Mouse (Mus musculus) retina, adult 2 months (tissue): ENCODE data around the gene Babam1.

Experiments used
- DNase-seq: peaks from one replicate; pipeline ENCODE4 v3.0.0-alpha.2; 2012; ENCODE audit warnings: low read depth, low spot score

The Babam1 gene

GRCm38 (mm10) chr8:71381421-71381970 lies 15.2 kb upstream of the Babam1 start, which contains the start of gene Nr2f6:
Nr2f6 (minus strand) TSS chr8:71381960.
- DNase-seq: no peak

- DNase-seq: peak; percentile 53
These were observed 14.4 kb upstream of the Babam1 start for GRCm38 (mm10) chr8:71381971-71382961.

- DNase-seq: no peak
These were observed 13.3 kb upstream of the Babam1 start for GRCm38 (mm10) chr8:71383396-71383795.

DNA sequence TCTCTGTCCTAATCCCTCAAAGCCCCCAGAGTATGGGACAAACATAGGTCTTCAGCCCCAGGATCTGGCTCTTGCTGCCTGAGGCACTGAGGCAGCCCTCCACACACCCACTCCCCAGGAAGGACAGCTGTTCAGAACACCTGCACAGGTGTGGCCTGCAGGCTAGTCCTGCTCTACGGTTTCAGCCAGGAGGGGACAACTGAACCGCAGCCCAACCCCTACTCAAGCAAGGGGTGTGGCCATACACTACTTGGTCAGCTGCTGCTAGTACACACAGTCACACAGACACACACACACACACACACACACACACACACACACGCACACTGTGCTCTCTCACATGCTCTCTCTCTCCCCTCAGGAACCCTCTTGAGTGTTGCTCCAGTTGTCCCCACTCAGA lies 12.8 kb upstream of the Babam1 start:
- no peak for DNase-seq

DNA sequence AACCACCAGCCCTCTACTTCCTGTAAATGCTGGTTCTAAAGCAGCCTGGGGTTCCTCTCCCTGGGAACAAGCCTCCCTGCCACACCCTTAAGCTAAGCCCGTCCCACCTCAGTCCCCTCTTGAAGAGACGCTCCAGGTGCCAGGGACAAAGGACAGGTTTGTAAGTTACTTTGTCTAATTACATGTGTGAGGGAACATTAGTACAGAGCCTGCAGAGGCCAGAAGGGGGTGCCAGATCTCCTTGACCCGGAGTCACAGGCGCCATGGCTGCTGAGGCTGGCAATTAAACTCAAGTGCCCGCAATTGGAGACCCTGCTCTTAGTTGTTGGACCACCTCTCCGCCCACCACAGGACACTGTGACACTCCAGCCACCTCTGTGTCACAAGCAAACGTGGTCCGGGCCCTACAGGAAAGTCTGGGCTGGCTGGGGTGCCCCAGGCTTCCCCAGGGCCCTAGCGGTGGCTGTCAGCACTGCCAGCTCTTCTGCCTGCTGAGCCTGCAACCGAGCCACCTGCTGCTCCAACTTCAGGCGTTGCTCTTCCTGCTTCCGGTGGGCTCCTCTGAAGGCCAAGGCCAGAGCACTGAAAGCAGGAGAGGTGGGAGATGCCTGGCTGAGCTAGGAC lies 11.3 kb upstream of the Babam1 start:
- no peak for DNase-seq

DNA sequence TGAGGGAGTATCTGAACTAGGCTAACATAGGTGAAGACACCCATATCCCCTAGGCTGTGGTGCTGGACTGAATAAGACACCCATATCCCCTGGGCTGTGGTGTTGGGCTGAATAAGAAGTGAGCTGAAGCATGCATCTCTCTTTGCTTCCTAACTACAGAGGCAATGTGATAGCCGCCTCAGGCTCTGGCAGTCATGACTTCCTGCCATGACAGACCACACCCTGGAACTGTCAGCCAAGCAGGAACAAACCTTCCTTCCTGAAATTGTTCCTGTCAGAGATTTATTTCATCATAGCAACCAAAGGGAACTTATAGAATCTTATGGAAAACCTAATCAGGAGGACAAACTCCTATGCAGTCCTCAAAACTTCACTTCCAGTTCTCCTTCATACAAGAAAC lies 8.4 kb upstream of the Babam1 start:
- no peak for DNase-seq

- DNase-seq: no peak
These were observed 5.0 kb upstream of the Babam1 start for GRCm38 (mm10) chr8:71391696-71392095.

DNA sequence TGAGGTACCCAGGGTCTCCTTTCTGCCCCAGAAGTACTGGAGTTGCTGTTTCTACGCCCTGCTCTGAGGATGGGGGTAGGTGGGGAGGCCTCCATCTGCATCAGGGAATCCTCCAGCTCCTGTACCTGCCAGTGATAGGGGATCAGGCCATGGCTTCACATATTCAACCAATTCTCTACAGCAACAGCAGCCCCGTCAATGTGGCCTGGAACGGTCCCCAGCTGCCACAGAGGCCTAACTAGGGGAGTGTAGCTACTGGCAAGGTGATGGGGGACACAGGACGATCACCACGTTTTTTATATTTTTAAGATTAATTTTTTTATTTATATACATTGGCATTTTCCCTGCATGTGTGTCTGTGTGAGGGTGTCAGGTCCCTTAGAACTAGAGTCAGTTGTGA lies 4.3 kb upstream of the Babam1 start:
- no peak for DNase-seq

GRCm38 (mm10) chr8:71392871-71393270 lies 3.8 kb upstream of the Babam1 start:
- DNase-seq: peak; percentile 80

- DNase-seq: no peak
These were observed 2.2 kb upstream of the Babam1 start for GRCm38 (mm10) chr8:71394481-71394880.

DNA sequence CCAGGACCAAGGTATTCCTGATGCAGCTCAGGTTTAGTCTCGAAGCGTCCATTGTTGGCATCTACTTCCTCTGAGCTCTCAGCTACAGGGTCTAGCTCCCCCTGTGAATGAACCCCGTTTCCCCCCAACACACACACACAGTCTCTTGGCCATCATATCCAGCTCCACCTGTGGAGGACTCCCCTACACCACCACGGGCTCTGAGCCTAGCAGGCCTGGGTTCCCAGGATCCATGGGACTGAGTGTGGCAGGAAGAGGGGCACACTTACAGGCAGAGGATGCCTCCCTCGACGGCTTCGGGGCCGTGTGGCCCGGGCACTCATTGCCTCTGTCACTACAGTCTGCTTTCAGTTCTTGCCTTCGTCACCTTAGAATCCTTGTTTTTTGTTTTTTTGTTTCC lies 1.6 kb upstream of the Babam1 start:
- no peak for DNase-seq

- no peak for DNase-seq
These were observed 1.0 kb upstream of the Babam1 start, which contains the start of gene Ushbp1 for GRCm38 (mm10) chr8:71395629-71396028. Ushbp1 (minus strand) TSS chr8:71395802.

- no peak for DNase-seq
These were observed 1.0 kb downstream of the Babam1 start for GRCm38 (mm10) chr8:71397701-71398100.

GRCm38 (mm10) chr8:71400826-71401225 lies 4.2 kb downstream of the Babam1 start:
- DNase-seq: no peak

DNA sequence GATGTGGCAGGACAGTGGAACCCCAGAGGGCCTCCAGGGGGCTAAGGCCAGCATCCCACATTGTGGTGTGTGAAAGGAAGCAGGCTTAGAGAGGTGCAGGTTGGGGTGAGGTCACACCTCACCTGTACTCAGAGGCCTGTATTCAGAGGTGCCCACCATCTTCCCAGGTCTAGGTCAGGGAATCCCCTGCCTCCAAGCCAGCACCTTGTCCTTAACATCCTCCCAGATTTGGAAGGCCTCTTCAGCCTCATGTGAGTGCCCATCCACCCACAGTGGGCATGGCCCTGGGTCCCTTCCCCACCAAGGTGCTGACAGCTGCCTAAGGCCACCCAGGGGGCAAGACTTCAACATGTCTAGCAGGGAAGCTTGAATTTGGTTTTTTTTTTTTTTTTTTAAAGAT lies 4.8 kb downstream of the Babam1 start:
- no peak for DNase-seq

GRCm38 (mm10) chr8:71402446-71402964 lies 5.8 kb downstream of the Babam1 start:
- DNase-seq: no peak

DNA sequence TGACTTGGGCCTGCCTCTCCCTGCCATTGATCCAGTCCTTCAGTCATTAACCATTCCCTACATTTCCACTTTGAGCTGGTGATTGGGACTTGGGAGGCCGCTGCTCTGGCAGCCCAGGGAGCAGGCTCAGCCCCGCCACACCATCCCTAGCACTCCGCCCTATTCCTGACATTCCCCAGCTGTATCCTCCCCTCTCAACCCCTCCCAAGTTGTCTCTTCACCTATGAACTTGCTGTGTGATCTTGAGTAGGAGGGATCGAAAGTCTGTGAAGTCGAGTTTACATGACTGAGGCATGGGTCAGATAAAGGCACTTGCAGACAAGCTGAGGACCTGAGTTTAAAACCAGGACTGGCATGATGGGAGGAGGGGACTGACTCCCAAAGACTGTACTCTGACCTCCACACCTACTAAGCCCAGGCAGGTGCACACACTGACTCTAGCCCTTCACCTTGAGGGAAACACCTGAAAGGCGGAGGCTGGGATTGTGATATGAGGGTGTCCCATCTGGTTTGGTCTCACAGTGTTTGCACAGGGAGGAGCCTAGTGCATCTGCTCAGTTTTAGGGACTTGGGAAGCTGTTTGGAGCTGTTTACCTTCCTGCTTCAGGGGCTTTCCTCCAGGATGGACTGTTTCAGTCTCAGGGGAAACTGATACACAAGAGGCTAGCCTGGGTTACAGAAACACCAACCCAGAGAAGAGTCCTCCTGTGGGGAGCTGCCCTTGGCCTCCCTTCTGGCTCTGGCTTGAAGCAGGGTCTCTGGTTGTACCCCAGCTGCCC lies 6.6 kb downstream of the Babam1 start:
- no peak for DNase-seq

DNA sequence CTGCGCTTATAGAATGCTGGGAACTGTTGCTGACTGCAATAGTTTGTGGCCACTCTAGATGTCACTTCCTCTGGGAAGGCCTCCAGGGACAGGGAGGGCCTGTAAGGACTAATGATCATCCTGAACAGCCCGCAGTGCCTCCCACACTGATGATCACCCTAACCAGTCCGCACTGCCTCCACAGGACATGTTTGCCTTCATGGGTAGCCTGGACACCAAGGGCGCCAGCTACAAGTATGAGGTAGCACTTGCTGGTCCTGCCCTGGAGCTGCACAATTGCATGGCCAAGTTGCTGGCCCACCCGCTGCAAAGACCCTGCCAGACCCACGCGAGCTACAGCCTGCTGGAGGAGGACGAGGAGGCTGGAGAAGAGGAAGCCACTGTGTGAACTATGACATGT lies 7.3 kb downstream of the Babam1 start:
- DNase-seq: no peak

DNA sequence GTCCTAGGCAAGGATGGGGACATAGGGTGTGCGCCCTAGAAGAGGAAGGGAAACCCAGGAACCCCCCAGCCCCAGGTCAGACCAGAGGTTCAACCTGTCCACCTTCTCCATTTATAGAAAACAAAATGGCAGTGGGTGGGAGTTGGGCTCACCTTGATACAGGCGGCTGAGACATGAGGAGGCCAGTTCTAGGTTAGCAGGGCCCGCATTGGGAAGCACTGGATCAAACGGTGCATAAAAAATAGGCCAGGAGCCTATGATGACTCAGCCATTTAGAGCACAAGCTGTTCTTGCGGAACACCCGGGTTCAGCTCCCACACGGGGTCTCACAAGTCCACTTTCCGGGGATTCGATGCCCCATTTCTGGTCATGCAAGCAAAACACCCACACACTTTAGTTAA lies 8.3 kb downstream of the Babam1 start:
- no peak for DNase-seq

DNA sequence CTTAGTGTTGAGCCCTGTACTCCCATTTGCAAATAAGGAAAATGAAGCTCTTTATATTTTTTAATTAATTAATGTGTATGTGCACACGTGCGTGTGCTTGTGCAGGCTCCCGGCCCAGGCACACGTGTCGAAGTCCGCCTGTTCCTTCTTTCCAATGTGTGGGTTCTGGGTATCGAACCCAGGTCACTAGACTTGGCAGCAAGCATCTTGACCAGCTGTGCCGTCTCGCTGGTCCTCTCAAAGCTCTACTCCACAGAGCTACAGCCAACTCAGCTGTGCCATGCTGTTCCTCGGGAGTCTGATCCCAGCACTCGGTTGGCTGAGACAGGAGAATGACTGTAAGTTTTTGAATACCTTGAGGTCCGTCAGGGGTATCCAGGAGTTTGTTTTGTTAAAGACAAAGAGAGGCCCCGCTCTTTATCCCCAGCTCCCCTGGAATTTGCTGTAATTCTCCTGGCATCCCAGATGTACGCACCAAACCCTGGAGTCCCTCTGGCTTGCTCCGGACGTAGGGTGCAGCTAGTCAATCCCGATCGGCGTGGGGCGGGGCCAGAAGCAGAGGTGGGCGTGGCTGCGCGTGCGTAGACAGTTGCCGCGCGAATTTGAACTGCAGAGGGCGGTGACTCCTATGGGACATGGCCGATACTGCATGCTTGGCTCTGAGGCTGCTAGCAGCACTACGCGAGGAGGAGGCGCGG lies 8.9 kb downstream of the Babam1 start, which contains the start of gene Ankle1:
TSS of gene Ankle1 (plus strand) at position 610 of the 698 bp plus-strand sequence.
- DNase-seq: peak; percentile 76
